Mouse (Mus musculus) heart, postnatal 36 days (tissue): ENCODE data around the gene Kat6b. TPM values are rescaled to one million over a fixed set of nuclear protein-coding genes. Genes with fewer than 3 reads are reported as not detected.
A peak's percentile ranks its signal among the peaks of the same experiment; 100 is the strongest.
"Not testable (repeated sequence)": the region's sequence is repeated elsewhere in the genome, so short reads cannot be mapped to it uniquely, and the experiment has no call there.

ENCODE experiments used
- DNase-seq, 2 experiments: peaks; one replicate each; pipeline ENCODE4 v3.0.0; 2021 to 2022
- intact Hi-C: fragments of 180-260 bp; cut with DNase I; formaldehyde crosslinking; loops from one replicate; pipeline ENCODE4 v1.15.1; 2025
- total RNA-seq, 2 experiments: library from RNA; stranded (reverse); gene quantifications; 2 replicates each; pipeline ENCODE4 v1.2.3; 2021

Kat6b gene
- total RNA-seq, 2 experiments from 2014 or later: 29.9 to 31.7 TPM

DNA sequence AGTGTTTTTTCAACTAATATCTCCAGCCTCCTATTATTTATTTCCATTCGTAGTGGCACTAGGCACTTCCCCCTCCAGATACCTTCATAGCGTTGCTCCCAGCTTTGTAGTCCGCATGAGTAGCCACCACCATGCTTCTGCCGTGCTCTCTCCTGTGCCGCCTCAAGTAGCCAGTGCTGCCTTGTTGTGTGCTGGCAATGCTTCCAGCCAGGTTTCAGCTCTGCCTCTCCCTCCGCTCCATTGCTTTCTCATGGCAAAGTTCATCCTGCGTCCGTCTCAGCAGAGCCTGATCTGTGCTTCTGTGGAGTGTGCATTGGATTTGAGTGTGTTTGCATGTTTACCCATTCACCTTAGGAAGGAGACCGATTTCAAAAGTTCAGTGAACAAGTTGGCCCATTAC is 144.7 kb downstream of the Kat6b start:
- DNase-seq: no peak
- intact Hi-C loops: loop anchor here (1.0 kb wide), 1 partner anchor 14 kb away; no protein-coding TSS in a partner anchor

DNA sequence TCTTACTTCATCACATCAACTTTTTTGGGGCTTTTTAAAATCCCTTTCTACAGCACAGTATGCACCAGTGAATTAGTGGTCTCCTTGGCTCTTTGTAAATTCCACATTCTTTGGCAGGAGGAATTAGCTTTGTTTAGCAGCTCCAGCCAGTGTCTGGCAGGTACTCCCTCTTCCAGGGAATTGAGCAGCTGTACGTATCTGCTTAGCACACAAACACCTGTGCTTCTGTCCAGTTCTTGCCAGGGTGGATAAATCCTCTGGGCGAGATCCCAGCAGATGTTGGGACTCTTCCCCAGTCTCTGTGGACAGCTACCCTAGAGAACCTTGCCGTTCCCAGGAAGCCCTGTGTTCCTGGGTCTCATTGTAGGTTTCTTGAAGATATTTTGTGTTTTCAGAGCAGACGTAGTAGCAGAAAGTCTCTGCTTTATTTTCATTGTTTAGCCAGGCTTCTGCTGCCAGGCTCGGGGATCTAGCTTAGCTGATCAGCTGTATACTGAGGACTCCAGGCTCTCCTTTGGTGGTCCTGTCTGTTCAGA is 150.5 kb downstream of the Kat6b start:
- DNase-seq: no peak
- intact Hi-C loops: no loop called here

DNA sequence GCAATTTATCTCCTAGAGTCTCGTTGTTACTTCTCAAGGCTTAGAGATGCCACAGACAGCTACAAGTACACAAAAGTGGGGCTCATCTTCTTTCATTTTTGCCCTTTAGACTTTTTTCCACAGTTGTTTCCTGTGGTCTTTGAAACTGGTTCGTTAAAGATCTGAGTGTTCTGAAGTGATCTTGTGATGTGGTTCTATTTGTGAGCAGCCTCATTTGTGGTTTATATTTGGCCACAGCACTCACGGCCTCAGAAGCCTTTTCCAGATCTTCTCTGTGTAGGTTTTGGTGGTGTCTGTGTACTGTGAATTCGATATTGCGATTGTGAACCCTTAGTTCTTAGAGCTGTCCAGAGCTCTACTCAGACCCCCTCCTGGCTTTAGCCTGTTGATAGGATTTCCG is 155.3 kb downstream of the Kat6b start:
- intact Hi-C loops: no loop called here
- no peak for DNase-seq

DNA sequence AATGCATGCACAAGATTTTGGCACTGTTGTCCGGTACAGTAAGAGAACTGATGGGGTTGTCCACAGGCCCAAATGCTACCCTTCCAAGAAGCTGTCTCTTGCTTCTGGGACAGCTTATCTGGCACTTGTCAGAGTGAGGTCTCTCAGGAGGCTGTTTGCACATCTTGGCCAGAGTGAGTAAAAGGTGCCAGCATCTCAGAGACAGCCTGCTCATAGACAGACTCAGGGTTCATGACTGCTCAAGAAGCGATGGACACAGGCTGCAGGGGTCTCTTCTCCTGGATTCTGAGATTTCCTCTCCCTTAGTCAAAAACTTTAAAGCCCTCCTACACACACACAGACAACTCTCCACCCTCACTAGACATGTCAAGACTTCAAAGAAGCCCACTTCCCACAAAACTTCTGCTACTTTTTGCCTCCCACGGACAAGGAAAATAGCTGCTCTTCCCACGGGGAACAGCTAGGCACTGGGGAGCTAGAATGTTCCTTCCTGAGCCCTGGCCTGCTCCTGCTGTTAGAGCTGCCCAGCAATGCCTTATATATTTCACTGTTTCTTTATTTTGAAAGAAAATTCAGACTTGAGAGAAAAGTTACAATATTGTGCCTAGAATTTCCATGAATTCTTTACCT is 159.7 kb downstream of the Kat6b start:
- intact Hi-C loops: loop anchor here (1.0 kb wide), 1 partner anchor 16 kb away; no protein-coding TSS in a partner anchor
- DNase-seq: no peak

DNA sequence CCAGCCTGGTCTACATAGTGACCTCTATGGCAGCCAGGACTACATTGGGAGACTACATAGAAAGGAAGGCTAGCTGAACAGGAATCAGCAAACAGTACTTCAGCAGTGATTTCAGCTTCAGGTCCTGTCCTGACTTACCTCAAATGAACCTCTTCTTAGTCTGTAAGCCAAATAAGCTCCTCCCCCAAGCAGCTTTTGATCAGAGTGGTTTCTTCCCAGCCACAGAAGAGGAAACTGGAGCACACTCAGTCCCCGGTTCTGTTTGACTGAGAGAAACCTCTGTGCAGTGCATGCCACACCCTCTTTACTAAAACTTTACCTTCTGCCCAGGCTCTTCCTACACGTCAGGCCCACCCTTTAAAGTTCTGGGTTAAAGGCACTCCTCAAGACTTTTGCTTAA is 172.6 kb downstream of the Kat6b start:
- no peak for DNase-seq
- intact Hi-C loops: no loop called here

DNA sequence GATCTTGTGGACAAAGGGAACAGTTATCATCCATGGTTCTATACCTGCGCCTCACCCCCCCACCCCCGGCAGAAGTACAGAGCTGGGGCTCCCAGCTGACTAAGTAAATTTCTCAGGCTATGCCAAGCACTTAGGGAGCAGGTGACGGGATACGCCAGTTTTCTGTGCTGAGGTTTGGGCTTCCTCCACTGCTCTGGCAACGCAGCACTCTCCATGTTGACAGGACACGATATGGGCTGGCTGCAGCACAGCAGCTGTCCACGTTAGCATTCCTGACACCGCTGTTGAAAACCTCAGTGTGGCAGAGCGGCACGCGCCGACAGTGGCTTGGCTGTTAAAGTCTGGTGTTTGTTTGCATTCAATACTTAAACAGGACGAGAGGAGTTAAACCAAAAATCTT is 177.9 kb downstream of the Kat6b start:
- intact Hi-C loops: loop anchor here (2.0 to 5.0 kb wide), 2 partner anchors 162 to 522 kb away; no protein-coding TSS in a partner anchor
- peak in 1 of 2 experiments; percentile 20 for DNase-seq

DNA sequence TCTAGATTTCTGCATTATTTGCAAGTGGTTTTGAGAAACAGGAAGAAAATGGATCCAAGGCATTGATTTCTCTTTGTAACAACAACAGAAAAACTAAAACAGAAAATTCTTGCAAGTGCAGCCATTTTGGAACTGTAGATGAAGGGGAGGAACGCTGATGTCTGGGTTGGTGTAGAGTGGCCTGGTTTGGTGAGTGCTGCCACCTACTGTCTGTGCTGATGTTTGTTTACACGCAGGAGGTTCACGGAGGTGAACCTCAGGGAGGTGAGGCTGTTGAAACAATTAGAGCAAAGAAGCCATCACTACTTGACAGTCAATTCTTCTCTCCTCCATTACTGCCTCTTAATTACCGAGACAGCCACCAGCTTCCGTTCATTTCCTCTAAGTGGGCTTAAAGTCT is 178.4 kb downstream of the Kat6b start:
- peak; percentile 57 to 63 for DNase-seq
- intact Hi-C loops: loop anchor here (2.0 to 5.0 kb wide), 3 partner anchors 162 to 523 kb away; no protein-coding TSS in a partner anchor

DNA sequence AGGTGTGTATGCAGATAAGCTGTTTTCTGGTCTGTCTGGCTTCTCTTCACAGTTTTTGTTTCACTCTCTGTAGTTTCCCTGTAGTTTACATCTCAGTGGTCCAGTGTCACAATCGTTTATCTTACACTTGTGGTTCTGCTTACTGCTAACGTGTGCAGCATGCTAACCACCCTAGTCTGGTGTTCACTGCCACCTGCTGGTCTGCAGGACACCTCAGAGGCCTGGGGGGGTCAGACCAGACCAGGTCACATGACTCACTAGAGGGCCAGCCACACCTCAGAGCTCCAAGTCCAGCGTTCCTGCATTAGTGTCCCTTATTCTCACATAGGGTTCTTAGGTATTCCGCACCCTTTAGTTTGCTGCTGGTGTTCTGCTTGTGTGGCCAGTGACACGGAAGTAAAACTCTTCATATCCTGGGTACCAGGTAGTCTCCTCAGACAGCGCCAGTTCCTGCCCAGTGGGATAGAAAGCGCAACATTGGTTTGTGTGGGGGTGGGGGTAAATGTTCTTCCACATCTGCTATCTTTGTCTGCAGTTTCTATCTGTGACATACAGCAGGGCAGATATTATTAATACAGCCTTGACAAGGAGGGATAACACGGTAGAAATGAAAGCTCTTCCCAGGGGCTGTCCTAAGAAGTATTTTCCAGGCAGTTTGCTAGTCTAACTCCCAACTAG is 181.4 kb downstream of the Kat6b start:
- intact Hi-C loops: loop anchor here (5.0 kb wide), 1 partner anchor 230 kb away; no protein-coding TSS in a partner anchor

DNA sequence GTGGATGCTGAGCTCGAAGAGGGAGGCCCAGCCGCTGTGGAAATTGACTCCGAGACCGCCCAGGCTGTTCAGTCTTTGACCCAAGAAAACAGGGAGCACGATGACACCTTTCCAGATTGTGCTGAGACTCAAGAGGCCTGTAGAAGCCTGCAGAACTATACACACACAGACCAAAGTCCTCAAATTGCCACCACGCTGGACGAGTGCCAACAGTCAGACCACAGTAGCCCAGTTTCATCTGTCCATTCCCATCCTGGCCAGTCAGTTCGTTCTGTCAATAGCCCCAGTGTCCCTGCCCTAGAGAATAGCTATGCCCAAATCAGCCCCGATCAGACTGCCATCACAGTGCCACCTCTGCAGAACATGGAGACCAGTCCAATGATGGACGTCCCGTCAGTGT is 188.0 kb downstream of the Kat6b start:
- no peak for DNase-seq
- intact Hi-C loops: no loop called here

More for the DNA sequence above, 181.4 kb downstream of the Kat6b start:
- no peak for DNase-seq

DNA sequence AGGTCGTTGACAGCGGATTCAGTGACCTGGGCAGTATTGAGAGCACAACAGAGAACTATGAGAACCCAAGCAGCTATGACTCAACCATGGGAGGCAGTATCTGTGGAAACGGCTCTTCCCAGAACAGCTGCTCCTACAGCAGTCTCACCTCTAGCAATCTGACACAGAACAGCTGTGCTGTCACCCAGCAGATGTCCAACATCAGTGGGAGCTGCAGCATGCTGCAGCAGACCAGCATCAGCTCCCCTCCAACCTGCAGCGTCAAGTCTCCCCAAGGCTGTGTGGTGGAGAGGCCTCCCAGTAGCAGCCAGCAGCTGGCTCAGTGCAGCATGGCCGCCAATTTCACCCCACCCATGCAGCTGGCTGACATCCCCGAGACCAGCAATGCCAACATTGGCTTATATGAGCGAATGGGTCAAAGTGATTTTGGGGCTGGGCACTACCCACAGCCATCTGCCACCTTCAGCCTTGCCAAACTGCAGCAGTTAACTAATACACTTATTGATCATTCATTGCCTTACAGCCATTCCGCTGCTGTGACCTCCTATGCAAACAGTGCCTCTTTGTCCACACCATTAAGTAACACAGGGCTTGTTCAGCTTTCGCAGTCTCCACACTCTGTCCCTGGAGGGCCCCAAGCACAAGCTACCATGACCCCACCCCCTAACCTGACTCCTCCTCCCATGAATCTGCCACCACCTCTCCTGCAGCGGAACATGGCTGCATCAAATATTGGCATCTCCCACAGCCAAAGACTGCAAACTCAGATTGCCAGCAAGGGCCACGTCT is 188.6 kb downstream of the Kat6b start:
- intact Hi-C loops: no loop called here
- peak; percentile 17 to 25 for DNase-seq

DNA sequence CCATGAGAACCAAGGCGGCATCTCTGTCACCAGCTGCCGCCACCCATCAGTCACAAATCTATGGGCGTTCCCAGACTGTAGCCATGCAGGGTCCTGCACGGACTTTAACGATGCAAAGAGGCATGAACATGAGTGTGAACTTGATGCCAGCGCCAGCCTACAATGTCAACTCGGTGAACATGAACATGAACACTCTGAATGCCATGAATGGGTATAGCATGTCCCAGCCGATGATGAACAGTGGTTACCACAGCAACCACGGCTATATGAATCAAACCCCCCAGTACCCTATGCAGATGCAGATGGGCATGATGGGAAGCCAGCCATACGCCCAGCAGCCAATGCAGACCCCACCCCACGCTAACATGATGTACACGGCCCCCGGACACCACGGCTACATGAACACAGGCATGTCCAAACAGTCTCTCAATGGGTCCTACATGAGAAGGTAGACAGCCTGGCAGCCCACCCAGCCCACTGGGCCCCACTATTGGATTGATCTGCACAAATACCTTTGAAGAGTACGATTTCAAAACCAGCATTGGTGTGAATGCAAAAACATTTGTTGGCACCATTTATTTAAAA is 189.3 kb downstream of the Kat6b start:
- DNase-seq, intact Hi-C loops: not testable (repeated sequence)

DNA sequence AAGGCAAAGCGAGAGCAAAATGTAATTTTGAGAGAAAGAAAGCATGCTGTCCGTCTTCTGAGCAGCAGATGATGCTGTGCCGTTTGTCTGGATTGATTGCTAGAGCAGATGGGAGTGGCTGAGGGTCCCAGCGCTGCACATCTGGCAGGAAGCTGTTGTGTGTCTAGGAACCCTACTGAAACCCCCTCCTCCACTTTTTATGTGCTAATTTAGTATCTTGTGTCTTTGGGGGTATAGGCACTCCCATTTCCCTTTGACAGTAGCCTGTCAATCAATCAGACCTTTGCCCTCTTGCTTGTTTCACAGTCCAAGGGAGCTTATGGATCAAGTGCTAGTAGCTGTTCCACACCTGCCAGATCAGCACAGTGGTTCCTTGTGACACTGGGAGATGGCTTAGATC is 191.9 kb downstream of the Kat6b start:
- intact Hi-C loops: no loop called here
- no peak for DNase-seq

DNA sequence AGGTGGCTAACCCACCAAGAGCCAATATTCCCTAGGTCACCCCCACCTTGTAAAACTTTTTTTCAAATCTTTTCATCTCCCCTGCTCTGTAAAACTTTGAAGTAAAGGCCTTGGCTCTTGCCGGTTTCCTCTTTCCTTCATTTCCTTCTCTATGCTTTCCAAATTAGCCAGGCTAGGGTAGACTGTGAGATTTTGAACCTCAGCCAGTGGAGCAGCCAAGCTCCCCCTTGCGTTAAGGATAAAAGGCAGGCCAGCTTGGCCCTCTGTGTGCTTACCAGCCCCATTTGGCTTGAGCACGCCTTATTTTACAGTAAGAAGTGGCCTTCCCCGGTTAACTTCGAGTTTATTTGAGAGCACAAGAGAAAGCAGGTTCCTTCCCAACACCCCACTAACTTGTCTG is 193.2 kb downstream of the Kat6b start:
- DNase-seq: no peak
- intact Hi-C loops: no loop called here

DNA sequence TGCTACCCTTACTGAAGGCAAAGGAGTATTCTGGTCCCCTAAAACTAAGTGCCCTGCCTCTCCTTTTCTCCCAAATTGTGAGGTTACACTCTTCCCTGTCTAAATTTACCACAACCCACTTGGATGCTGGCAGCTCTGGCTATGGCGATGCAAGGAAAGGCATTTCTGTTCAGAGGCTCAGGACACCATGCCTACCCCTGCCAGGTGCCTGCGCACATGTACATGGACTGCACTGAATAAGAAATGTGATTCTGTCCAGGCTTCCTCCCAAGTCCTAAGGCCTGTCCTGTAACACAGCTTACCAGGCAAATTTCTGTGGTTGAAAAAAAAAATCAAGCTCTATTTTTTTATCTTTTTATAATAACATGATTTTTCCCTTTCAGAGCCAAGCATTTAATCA is 195.0 kb downstream of the Kat6b start:
- DNase-seq: no peak
- intact Hi-C loops: no loop called here

DNA sequence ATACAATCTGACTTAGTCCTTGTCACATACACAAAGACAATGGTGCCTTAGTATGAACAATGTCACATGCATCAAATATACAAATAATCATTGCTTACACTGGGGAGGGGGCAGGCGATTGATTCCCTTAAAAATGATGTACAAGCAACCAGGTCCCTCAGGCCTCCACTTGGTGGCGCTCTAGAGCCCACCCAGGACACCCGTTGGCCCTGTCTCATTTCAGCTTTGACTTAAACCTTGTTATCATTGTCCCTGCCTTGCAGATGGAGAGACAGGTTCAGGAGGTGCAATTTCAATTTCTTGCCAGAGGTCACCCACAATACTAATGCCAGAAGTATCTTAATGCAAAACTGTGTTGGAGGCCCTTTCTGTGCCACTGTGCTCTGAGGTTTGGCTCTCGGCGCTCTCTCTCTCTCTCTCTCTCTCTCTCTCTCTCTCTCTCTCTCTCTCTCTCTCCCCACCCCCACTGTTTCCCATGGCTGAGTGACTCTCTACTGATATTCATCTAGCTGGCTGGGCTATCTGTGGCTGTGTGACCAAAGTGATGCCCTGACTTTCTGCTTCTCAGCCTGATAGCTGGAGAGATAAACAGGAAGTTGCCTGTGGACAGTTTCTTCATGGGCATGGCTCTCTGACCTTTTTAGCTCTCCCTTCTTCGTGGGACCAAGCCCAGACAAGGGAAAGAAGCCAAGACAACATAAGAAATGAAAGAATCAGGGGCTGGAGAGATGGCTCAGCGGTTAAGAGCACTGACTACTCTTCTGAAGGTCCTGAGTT is 197.5 kb downstream of the Kat6b start:
- intact Hi-C loops: loop anchor here (1.0 kb wide), 1 partner anchor 63 kb away; no protein-coding TSS in a partner anchor
- DNase-seq: peak; percentile 49 to 67

DNA sequence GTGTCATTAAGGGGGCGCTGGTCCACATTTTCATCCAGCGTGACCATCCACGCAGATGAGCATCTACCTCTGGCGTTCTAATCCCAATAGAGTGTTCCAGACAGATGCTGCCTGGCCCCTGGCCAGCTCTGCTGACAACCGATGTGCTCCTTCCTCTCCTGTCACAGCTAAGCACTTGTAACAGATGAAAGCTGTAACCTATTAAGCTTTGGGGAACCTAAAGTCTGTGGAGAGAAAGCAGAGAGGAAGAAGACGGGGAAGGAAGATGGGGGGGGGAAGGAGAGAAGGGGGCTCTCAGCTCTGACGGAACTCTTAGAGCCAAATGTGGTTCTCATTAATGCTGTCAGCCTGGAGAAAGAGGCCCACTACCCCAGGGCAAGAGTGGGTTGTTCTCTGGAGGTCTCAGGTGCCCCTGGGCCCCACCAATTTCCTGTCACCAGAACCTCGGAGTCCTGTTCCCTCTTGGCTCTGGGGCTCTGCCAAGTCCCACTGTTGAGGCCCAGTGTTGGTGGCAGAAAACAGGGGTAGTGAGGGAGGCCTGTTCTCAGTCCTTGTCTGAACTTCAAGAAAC is 198.5 kb downstream of the Kat6b start:
- intact Hi-C loops: no loop called here
- no peak for DNase-seq

DNA sequence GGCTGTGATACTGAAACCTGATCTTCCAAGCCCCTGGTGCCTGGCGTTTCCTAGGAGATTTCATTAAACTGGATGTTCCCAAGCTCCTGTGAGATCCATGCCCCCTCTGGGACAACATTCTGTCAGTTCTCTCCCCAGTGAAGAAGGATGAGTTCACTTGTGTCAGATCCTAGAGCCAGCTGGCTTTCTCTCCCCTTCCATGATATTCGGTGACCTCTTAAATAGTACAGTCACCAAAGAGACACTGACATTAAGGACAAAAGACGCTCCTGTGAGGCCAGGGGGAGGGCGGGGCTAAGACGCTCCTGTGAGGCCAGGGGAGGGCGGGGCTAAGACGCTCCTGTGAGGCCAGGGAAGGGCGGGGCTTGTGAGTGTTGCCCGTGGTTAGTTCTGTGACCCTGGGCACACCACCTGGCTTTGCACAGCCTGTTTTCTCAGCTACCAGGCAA is 201.5 kb downstream of the Kat6b start:
- peak; percentile 27 to 35 for DNase-seq
- intact Hi-C loops: no loop called here

DNA sequence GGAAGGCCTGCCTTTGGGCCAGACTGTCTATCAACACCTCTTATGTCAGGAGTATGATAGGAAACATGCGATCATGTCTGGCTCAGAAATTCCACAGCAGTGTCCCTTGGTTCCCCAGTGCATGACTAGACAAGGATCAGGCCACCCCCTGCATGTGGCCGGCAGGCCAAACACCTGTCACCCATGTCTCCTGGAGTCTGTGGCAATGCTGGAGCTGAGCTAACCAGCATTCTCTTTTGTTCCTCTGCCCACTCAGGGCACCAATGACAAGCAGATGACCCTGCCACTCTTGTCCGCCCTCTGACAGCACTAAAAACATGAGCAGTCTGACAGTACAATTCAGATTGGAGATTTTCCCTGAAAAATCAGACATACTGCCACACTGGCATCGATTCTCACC is 202.6 kb downstream of the Kat6b start:
- intact Hi-C loops: no loop called here
- DNase-seq: no peak

DNA sequence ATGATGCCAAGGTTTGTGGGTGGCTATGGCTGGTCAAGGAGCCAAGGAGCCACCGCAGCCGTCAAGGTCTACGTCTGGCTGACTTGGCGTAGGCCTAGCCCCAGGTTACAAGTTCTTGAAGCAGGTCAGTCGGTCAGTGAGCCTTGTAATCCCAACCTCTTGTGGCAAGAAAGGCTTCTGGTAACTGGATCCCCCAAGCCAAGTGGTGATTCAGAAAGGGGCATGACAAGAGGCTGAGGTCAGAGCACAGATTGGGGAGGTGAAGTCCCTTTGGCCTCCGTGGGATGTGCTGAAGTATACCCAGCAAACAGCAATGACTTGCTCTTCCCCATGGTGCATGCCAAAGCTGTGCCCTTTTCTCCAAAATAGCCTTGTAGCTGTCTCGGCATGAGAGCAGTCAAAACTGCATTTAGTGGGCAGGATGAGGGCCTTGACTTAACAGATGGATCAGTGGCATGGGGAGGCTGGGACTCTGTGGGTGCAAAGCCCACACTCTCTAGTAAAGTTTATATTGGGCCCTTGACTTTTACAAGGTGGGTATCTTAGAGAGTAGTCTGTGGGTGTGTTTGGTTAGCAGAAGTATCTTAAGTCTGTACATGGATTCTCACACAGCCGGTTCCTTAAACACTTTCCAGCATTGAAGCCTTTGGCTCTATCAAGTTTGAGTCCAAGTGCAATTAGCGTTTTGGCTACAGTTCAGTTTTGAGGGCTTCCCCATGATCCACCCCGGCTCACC is 204.3 kb downstream of the Kat6b start:
- intact Hi-C loops: no loop called here
- DNase-seq: no peak
